Mouse (Mus musculus): ENCODE results near the gene Fblim1. TPM values are rescaled to one million over a fixed set of nuclear protein-coding genes. Genes with fewer than 3 reads are reported as not detected.

The Fblim1 gene
- polyA plus RNA-seq, 1 experiment from 2014 or later = 77.2 TPM

- Histone ChIP-seq H3K27me3 (ENCODE audit: control insufficient read depth, insufficient read depth, low read length) (no peaks in the 10 kb centered on the region), H3K9me3 (replicated peaks; ENCODE audit: control insufficient read depth, low read length) (no peaks in the 10 kb centered on the region), H3K36me3 (ENCODE audit: control insufficient read depth, insufficient read depth, low read length) (no peaks in the 10 kb centered on the region), H3K9ac (ENCODE audit: low read length) (peak overlapping the region; percentile 94), H3K4me1 (ENCODE audit: control insufficient read depth, insufficient read depth, low read length) (no peaks in the 10 kb centered on the region), H3K4me2 (ENCODE audit: low read depth, low read length) (peak overlapping the region; percentile 95), H3K4me3 (replicated peaks; ENCODE audit: low read length) (peak overlapping the region; percentile 81), H3K27ac (ENCODE audit: low read length) (peak overlapping the region; percentile 99)
- under 1% methylated on average over 45 of the region's 45 CpGs for WGBS
- ATAC-seq (ENCODE audit: insufficient read depth, low FRiP score) = peak; percentile 25; the same call in 1 of the 2 replicates
Observed at GRCm38 (mm10) chr4:141545071-141545742, 60.7 kb downstream of the Fblim1 start.

GRCm38 (mm10) chr4:141544536-141544935 lies 61.4 kb downstream of the Fblim1 start:
- H3K27me3 ChIP-seq (ENCODE audit: control insufficient read depth, insufficient read depth, low read length) = no peaks in the 10 kb centered on the region
- H3K4me3 ChIP-seq (replicated peaks; ENCODE audit: low read length) = peak overlapping the region; percentile 81; the same call in 1 of the 2 replicates
- no peak overlapping the region for H3K9ac ChIP-seq (ENCODE audit: low read length)
- H3K4me1 ChIP-seq (ENCODE audit: control insufficient read depth, insufficient read depth, low read length) = no peaks in the 10 kb centered on the region
- H3K36me3 ChIP-seq (ENCODE audit: control insufficient read depth, insufficient read depth, low read length) = no peaks in the 10 kb centered on the region
- peak overlapping the region; percentile 95 for H3K4me2 ChIP-seq (ENCODE audit: low read depth, low read length)
- peak overlapping the region; percentile 34; the same call in 1 of the 2 replicates for H3K27ac ChIP-seq (ENCODE audit: low read length)
- no peaks in the 10 kb centered on the region for H3K9me3 ChIP-seq (replicated peaks; ENCODE audit: control insufficient read depth, low read length)
- 41% methylated on average over 2 of the region's 2 CpGs for WGBS
- ATAC-seq (ENCODE audit: insufficient read depth, low FRiP score) = no peak

- H3K27ac ChIP-seq (ENCODE audit: low read length) = no peak overlapping the region
- WGBS = 79% methylated on average over 3 of the region's 3 CpGs
- H3K36me3 ChIP-seq (ENCODE audit: control insufficient read depth, insufficient read depth, low read length) = no peaks in the 10 kb centered on the region
- H3K27me3 ChIP-seq (ENCODE audit: control insufficient read depth, insufficient read depth, low read length) = no peaks in the 10 kb centered on the region
- H3K4me3 ChIP-seq (replicated peaks; ENCODE audit: low read length) = no peak overlapping the region
- H3K4me2 ChIP-seq (ENCODE audit: low read depth, low read length) = no peak overlapping the region
- 0 out of 2 replicates have a peak, but pooled peaks cover 4% of the 10 kb centered on the region for H3K4me1 ChIP-seq (ENCODE audit: control insufficient read depth, insufficient read depth, low read length)
- no peaks in the 10 kb centered on the region for H3K9me3 ChIP-seq (replicated peaks; ENCODE audit: control insufficient read depth, low read length)
- no peak overlapping the region for H3K9ac ChIP-seq (ENCODE audit: low read length)
- no peak for ATAC-seq (ENCODE audit: insufficient read depth, low FRiP score)
Observed at GRCm38 (mm10) chr4:141543593-141543992, 62.3 kb downstream of the Fblim1 start.

DNA sequence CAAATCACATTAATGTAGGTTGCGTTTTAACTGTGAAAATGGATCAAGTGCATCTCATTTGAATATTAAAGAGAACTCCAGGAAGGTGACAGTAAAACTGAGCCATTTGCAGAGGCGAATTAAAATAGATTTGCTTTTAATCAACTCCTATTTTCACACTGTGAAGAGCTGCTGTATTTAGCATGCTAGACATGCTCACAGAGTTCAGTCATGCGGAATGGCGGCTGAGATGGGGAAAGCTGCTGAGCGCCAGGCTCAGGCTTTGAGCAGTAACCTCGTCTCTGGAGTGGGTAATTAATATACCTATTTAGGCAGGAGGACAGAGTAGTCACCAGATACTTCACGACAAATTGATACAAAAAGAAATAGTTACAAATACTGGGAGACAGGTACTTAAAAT lies 64.0 kb downstream of the Fblim1 start:
- ATAC-seq (ENCODE audit: insufficient read depth, low FRiP score) = no peak
- Histone ChIP-seq H3K9me3 (replicated peaks; ENCODE audit: control insufficient read depth, low read length) (no peaks in the 10 kb centered on the region), H3K4me3 (replicated peaks; ENCODE audit: low read length) (no peak overlapping the region), H3K27ac (ENCODE audit: low read length) (no peak overlapping the region), H3K27me3 (ENCODE audit: control insufficient read depth, insufficient read depth, low read length) (no peaks in the 10 kb centered on the region), H3K4me2 (ENCODE audit: low read depth, low read length) (no peak overlapping the region), H3K9ac (ENCODE audit: low read length) (no peak overlapping the region), H3K4me1 (ENCODE audit: control insufficient read depth, insufficient read depth, low read length) (0 out of 2 replicates have a peak, but pooled peaks cover 4% of the 10 kb centered on the region), H3K36me3 (ENCODE audit: control insufficient read depth, insufficient read depth, low read length) (no peaks in the 10 kb centered on the region)
- 59% methylated on average over 7 of the region's 7 CpGs for WGBS

DNA sequence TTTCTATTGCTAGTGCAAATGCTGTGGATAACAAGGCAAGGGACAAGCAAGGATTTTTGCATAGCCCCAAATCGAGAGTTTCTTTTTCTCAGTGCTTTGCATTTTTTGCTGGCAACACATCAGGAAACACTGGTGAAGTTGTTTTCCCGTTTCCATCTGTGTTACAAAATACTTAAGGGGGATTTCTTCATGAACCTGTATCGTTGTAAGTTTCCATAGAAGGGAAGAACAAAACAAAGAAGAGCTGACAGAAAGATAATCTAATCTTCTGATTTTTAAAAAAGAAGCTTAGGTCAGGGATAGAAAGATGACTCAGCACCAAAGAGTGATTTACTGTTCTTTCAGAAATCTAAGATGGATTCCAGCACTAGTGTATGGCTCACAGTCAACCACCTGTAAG lies 65.1 kb downstream of the Fblim1 start:
- Histone ChIP-seq H3K27me3 (ENCODE audit: control insufficient read depth, insufficient read depth, low read length) (no peaks in the 10 kb centered on the region), H3K4me2 (ENCODE audit: low read depth, low read length) (no peak overlapping the region), H3K4me1 (ENCODE audit: control insufficient read depth, insufficient read depth, low read length) (peaks cover 6% of the 10 kb centered on the region), H3K27ac (ENCODE audit: low read length) (no peak overlapping the region), H3K9me3 (replicated peaks; ENCODE audit: control insufficient read depth, low read length) (no peaks in the 10 kb centered on the region), H3K36me3 (ENCODE audit: control insufficient read depth, insufficient read depth, low read length) (no peaks in the 10 kb centered on the region), H3K4me3 (replicated peaks; ENCODE audit: low read length) (no peak overlapping the region), H3K9ac (ENCODE audit: low read length) (no peak overlapping the region)
- 65% methylated on average over 3 of the region's 3 CpGs for WGBS
- no peak for ATAC-seq (ENCODE audit: insufficient read depth, low FRiP score)

GRCm38 (mm10) chr4:141539213-141539767 lies 66.6 kb downstream of the Fblim1 start:
- peak overlapping the region; percentile 78 for H3K9ac ChIP-seq (ENCODE audit: low read length)
- no peaks in the 10 kb centered on the region for H3K36me3 ChIP-seq (ENCODE audit: control insufficient read depth, insufficient read depth, low read length)
- H3K4me3 ChIP-seq (replicated peaks; ENCODE audit: low read length) = peak overlapping the region; percentile 91
- peaks cover 20% of the 10 kb centered on the region for H3K4me1 ChIP-seq (ENCODE audit: control insufficient read depth, insufficient read depth, low read length)
- no peak for ATAC-seq (ENCODE audit: insufficient read depth, low FRiP score)
- peak overlapping the region; percentile 69 for H3K4me2 ChIP-seq (ENCODE audit: low read depth, low read length)
- no peaks in the 10 kb centered on the region for H3K9me3 ChIP-seq (replicated peaks; ENCODE audit: control insufficient read depth, low read length)
- H3K27me3 ChIP-seq (ENCODE audit: control insufficient read depth, insufficient read depth, low read length) = no peaks in the 10 kb centered on the region
- H3K27ac ChIP-seq (ENCODE audit: low read length) = peak overlapping the region; percentile 99
- 24% methylated on average over 12 of the region's 12 CpGs for WGBS

DNA sequence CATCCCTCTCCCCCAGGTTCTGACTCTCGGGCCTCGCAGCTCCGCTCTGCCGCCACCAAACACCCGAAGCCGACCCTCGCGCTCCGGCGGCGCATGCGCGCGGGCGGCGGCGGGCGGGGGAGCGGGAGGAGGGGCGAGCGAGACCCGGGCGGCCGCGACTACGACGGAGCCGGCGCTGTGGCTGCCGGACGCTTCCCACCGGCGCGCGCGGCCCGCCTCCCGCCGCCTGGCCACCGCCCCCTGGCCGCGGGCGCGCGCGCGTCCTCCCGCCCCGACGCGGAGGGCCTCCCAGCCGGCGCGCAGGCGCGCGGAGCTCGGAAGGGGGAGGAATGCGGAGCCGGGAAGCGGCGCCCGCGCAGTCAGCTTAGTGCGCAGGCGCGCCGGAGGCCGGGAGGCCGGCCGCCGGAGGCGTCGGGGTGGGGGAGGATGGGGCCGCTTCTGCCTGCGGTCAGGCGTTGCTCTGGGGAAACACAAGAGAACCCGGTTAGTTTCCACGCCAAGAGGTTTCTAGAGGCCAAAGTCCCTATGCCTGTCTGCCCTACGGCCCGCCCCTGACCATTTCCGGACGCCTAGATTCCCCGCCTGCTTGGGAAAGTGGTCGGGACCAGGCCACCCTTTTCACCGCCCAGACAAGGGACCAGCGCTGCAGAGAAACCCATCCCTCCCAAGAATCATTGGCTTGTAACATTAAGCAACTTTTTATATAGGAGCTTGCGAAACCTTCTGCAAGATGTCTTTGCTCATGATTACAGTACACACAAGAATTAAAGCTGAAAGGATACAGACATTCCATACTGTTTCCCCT lies 67.3 kb downstream of the Fblim1 start, which contains the start of gene Spen:
Spen (minus strand) TSS at position 190 of the 805 bp plus-strand sequence.
- H3K27me3 ChIP-seq (ENCODE audit: control insufficient read depth, insufficient read depth, low read length) = no peaks in the 10 kb centered on the region
- H3K4me2 ChIP-seq (ENCODE audit: low read depth, low read length) = peak within 1 kb of the TSS; percentile 73
- no peaks in the 10 kb centered on the region for H3K9me3 ChIP-seq (replicated peaks; ENCODE audit: control insufficient read depth, low read length)
- H3K9ac ChIP-seq (ENCODE audit: low read length) = peak within 1 kb of the TSS; percentile 96
- peak within 1 kb of the TSS; percentile 91 for H3K4me3 ChIP-seq (replicated peaks; ENCODE audit: low read length)
- peaks cover 21% of the 10 kb centered on the region for H3K4me1 ChIP-seq (ENCODE audit: control insufficient read depth, insufficient read depth, low read length)
- ATAC-seq (ENCODE audit: insufficient read depth, low FRiP score) = peak; percentile 92
- WGBS = under 1% methylated on average over 71 of the region's 88 CpGs
- no peaks in the 10 kb centered on the region for H3K36me3 ChIP-seq (ENCODE audit: control insufficient read depth, insufficient read depth, low read length)
- H3K27ac ChIP-seq (ENCODE audit: low read length) = peak within 1 kb of the TSS; percentile 99

DNA sequence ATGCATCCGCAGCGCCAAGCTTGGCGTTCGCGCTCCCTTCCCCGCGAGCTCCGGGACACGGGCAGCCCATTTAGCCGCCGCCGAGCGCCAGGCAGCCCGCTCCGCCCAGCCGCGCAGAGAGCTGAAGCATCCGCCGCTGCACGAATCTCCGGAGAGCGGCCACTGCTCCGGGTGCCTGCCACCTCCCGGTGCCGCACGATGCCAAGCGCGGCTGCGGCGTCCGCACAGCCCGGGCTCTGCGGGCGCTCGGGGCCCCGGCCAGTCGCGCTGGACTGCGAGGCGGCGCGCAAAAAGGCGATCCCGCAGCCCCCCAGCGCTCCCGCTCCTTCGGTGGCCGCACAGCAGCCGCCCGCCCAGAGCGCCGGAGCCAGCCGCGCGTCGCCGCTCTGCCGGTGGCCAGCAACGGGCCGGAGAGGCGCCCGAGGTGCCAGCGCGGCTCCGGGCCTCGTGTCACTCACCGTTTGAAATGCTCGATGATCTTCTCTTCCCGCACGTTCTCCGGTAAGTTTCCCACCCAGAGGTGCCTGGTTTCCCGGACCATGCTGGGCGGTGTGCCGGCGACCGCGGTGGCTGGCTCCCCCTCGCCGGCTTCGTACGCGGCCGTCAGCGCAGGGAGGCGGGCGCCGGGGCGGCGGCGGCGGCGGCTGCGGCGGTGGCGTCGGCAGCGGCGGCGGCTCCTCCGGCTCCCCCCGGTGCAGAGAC lies 68.0 kb downstream of the Fblim1 start:
- Histone ChIP-seq H3K9ac (ENCODE audit: low read length) (peak overlapping the region; percentile 96), H3K27ac (ENCODE audit: low read length) (peak overlapping the region; percentile 99), H3K4me2 (ENCODE audit: low read depth, low read length) (peak overlapping the region; percentile 73), H3K27me3 (ENCODE audit: control insufficient read depth, insufficient read depth, low read length) (no peaks in the 10 kb centered on the region), H3K36me3 (ENCODE audit: control insufficient read depth, insufficient read depth, low read length) (no peaks in the 10 kb centered on the region), H3K4me3 (replicated peaks; ENCODE audit: low read length) (peak overlapping the region; percentile 91), H3K4me1 (ENCODE audit: control insufficient read depth, insufficient read depth, low read length) (peaks cover 21% of the 10 kb centered on the region), H3K9me3 (replicated peaks; ENCODE audit: control insufficient read depth, low read length) (no peaks in the 10 kb centered on the region)
- no peak for ATAC-seq (ENCODE audit: insufficient read depth, low FRiP score)
- WGBS = under 1% methylated on average over 101 of the region's 101 CpGs

Data from stomach, embryonic 16.5 days (tissue).